Mouse (Mus musculus) lung, postnatal 4 days (tissue): ENCODE data around the gene Arhgap29.
A peak's percentile ranks its signal among the peaks of the same experiment; 100 is the strongest.

Experiments used
- DNase-seq, 2 experiments: peaks; one replicate each; pipeline ENCODE4 v3.0.0; 2021

The Arhgap29 gene

DNA sequence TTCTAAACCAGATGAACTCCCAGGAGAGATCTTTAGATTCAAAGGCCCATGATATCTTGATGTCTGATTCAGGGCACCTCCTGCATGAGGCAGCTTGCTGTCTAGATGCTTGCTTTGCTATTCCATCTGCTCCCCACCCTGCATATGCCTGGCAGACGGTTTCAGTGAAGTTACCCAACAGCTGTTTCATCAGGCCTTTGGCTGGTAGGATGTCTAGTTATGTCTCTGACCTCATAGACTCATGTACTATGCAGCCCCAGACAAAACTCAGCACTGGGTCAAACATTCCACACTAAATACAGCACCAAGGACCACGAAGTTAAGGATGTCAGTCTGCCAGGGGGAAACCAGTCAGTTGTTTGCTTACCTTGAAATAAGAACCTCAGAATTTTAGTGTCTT is 6.4 kb upstream of the Arhgap29 start:
- no peak for DNase-seq

- DNase-seq, result no peak
These were observed 5.6 kb upstream of the Arhgap29 start for GRCm38 (mm10) chr3:121946765-121947164.

GRCm38 (mm10) chr3:121950139-121950538 is 2.2 kb upstream of the Arhgap29 start:
- no peak for DNase-seq

- DNase-seq, result no peak
These were observed 1.2 kb upstream of the Arhgap29 start for GRCm38 (mm10) chr3:121951116-121951515.

- peak; percentile 95 to 96 for DNase-seq
These were observed 700 bp downstream of the Arhgap29 start for GRCm38 (mm10) chr3:121953049-121953432.

DNA sequence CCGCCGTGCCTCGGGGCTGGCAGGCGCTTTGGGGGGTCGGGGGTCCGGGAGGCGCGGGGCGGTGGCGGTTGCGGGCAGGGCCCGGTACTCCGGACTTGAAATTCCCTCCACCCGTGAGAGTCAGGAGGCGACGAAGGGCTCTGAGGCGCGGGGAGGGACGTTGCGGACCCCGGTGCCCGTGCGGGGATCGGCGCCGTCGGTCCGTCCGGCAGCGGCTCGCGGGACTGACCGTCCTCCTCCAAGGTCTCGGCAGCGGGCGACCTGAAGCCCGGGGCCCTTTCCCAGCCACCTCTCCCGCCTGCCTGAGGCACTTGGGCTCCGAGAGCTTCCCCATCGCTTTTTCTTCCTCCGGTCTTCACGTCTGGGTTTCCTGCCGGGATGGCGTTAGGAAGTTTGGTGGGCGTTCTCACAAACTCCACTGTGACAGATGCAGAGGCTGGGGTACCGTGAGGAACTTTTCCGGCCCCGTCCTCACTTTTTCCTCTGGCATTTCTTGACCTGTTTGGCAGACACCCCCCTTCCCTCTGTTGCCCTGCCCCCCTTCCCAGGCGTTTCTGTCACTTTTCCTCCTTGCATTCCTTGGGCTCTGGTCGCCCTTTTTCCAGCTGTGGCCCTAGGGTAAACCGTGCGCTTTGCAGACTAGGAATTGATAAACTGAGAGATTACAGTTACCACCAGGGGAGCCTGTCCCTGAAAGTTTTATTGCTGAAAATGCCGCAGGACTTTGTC is 1.3 kb downstream of the Arhgap29 start:
- peak; percentile 63 to 65 for DNase-seq

DNA sequence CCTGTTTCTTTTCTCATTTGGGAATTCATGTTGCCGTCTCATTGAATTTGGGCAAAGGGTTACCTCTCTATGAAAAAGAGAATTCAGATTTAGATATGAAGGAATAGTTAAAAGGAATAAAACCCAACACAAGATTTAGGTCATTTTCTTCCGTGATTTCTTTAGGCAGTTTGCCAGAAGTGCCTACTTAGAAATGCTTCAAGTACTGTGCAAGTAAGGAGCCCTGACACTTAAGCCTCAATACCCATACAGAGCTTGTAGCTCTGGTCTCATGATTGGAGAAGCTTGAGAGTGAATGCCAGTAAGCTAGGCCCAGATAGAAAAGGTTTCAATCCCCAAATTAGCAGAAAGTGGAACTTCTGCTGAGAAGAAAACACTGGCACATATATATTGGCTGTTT is 2.1 kb downstream of the Arhgap29 start:
- DNase-seq, result no peak

DNA sequence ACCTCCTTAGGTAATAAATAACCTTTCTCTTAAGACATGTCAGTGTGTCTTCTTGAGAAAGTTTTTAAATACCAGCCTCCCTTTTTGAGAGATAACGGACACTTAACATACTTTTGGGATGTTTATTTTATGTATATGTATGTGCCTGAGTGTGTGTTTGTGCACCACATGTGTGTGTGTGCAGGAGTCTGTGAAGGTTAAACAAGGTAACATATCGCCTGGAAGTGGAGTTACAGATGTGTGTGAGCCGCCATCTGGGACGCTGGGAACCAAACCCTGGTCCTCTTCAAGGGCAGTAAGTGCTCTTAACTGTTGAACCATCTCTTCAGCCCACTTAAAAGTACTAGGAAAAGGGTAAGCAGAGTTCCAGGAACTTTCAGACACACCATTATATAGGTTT is 3.2 kb downstream of the Arhgap29 start:
- no peak for DNase-seq

- no peak for DNase-seq
These were observed 4.4 kb downstream of the Arhgap29 start for GRCm38 (mm10) chr3:121956789-121957188.

- no peak for DNase-seq
These were observed 5.4 kb downstream of the Arhgap29 start for GRCm38 (mm10) chr3:121957606-121958344.

- peak in 1 of 2 experiments; percentile 61 for DNase-seq
These were observed 11.8 kb downstream of the Arhgap29 start for GRCm38 (mm10) chr3:121964173-121964572.

- DNase-seq, result peak; percentile 92 to 94
These were observed 15.5 kb downstream of the Arhgap29 start for GRCm38 (mm10) chr3:121967681-121968476.

- peak; percentile 54 to 56 for DNase-seq
These were observed 16.3 kb downstream of the Arhgap29 start for GRCm38 (mm10) chr3:121968621-121969020.

GRCm38 (mm10) chr3:121969451-121969850 is 17.1 kb downstream of the Arhgap29 start:
- DNase-seq, result no peak

- no peak for DNase-seq
These were observed 21.4 kb downstream of the Arhgap29 start for GRCm38 (mm10) chr3:121973761-121974160.

GRCm38 (mm10) chr3:121975381-121975780 is 23.0 kb downstream of the Arhgap29 start:
- no peak for DNase-seq

- DNase-seq, result no peak
These were observed 29.0 kb downstream of the Arhgap29 start for GRCm38 (mm10) chr3:121981306-121981705.

- peak in 1 of 2 experiments; percentile 35 for DNase-seq
These were observed 30.1 kb downstream of the Arhgap29 start for GRCm38 (mm10) chr3:121982450-121982849.

GRCm38 (mm10) chr3:121995125-121995524 is 42.8 kb downstream of the Arhgap29 start:
- DNase-seq, result no peak

DNA sequence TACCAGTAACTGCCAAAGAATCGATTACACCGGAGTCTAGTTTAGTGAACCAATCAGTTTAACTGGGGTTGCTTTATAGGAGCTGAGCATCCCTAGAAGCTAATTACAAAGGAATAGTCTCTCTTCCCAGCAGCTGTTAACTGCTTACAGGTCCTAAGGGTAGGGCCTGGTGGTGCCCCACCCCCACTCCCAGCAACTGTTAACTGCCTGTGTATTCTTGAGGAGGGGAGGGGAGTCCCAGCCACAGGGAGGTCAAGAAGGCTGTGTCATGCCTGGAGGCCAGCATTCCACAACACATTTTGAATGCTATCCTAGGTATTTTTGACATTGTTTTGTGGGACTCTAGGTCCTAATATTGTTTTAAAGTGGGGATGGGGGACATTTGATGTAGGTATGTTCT is 47.6 kb downstream of the Arhgap29 start:
- DNase-seq, result no peak

- DNase-seq, result no peak
These were observed 49.2 kb downstream of the Arhgap29 start for GRCm38 (mm10) chr3:122001568-122001967.

- no peak for DNase-seq
These were observed 57.5 kb downstream of the Arhgap29 start for GRCm38 (mm10) chr3:122009818-122010217.

DNA sequence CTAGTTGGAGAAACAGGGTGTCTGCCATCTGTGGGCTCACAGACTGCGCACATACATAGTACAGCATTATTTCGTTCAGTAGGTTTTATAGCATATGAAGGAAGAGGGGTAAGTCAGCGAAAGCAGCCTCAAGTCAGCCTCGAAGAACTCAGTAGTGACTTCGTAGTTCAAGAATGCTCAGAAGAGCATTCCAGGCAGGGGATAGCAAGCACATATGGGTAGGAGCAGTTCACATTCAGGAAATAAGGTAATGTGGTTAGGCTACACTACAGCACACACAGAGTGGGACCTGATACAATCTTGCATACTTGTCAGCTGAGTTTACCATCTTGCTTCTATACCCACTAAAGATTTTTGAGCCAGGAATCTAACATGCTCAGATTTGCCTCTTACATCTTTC is 58.0 kb downstream of the Arhgap29 start:
- no peak for DNase-seq
